Mouse (Mus musculus) retina, postnatal 7 days (tissue): ENCODE measurements around the gene Sptbn1.

ENCODE experiments used
- DNase-seq: peaks from one replicate; pipeline ENCODE4 v3.0.0-alpha.2; 2012; ENCODE audit warnings: low read depth, low spot score

Gene Sptbn1

DNA sequence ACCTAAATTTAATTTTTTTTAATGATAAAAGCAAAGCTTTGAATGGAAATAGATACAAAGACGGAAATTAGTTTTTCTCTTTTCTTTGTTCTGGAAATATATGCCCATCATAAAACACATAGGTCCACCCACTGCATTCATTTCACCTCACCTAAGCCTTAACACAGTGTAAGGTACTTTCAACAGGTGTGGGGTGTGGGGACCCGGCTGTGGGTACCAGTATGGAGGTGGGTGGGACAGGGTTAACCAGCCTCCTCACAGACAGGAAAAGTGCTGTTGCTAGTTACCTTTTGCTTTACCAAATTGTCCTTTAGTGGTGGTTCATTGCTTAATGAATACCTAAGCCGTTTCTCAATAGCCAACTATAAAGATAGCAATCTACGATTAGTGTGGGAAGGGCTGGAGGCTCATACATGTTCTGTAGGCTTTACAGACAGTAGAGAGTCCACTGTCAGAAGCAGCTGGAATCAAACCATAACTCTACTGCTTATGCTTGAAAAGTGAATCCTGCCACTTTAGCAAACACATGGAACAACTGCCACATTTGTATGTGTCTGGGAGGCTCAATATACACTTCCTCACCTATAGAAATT lies 96.3 kb downstream of the Sptbn1 start:
- no peak for DNase-seq

DNA sequence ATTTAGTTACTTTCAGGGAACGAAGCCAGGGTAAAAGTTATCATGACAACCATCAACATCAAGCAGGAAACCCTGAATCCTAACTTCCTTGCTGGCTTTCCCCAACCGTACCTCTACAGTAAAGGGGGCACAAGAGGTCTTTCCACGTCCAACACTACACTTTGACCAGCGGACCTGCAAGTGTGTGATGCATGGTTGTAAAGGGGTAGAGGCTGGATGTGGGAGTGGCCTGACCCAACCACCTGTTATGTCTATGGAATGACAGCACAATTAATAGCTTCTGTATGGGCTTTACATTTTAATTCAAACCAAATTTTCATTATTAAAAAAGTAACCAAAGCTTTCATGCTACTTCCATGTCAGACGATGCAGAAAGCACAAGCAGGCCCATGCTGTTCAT lies 96.8 kb downstream of the Sptbn1 start:
- DNase-seq = no peak

DNA sequence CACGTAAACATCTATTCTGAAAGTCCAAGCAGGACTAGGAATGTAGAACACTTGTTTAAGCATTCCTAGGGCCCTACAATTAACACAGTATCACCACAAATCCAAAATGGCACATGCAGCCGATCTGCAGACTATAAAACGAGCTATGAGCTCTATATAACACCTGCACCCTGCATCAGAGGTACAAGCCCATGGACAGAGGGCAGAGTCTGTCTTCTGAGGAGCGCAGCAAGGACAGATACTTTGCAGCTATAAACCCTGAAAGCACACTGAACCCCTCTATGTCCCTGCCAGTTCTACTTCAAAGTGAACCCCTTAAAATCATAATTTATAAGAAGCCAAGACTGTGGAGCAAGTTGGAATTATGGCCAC lies 101.4 kb downstream of the Sptbn1 start:
- no peak for DNase-seq

DNA sequence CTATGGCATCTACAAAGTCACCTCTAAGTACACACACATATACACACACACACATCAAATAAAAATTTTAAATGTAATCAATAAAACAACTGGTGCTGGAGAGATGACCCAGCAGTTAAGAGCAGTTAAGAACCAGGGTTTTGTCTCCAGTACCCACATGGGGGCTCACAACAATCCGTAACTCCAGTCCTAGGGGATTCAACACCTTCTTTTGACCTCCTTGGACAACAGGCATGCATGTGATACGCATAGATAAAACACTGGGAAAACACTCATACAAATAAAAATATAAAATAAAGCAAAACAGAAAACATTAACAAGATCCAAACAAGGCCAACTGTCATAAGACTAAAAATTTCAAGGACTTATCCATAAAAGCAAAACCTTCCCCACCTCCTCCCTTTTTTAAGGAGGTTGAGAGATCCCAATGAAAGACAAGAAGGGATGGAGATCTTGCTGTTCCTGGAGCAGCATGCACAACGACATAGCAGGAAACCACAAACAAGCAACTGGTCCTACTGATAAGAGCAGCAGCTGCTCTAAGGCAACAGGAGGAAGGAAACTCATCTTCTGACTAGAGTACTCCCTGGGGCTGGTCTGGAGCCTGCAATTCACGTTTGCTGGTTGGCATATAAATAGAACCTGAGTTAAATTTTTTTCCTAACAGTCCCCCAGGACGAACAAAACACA lies 102.0 kb downstream of the Sptbn1 start:
- no peak for DNase-seq

DNA sequence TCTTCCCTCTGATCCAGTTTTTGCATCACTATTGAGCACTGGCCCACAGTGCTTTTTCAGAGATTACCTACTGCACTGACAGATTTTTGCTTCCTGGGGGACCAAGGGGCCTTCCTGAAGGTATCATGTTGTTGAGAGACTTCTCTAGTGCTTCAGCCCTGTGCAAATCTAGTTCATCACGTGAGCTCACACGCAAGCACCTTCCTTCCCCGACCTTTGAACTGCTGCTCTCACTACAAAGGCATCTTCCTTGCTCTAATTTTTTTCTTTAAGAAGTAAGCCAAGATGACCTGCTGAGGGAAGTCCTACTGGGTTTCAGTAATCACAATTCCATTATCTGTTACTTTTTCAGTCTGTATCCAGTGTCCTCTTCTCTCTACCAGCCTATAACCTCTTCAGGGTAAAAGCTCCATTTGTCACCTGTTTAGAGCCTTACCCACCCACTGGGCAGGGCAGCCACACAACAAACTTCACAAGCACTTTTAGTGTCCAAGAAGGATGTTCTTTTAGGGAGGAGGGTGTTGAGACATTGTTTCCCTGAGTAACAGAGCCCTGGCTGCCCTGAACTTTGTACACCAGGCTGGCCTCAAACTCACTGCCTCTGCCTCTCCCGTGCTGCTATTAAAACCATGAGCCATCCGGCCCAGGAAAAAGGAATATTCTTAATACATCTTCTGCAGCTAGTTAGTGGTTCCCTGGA lies 103.3 kb downstream of the Sptbn1 start:
- no peak for DNase-seq

DNA sequence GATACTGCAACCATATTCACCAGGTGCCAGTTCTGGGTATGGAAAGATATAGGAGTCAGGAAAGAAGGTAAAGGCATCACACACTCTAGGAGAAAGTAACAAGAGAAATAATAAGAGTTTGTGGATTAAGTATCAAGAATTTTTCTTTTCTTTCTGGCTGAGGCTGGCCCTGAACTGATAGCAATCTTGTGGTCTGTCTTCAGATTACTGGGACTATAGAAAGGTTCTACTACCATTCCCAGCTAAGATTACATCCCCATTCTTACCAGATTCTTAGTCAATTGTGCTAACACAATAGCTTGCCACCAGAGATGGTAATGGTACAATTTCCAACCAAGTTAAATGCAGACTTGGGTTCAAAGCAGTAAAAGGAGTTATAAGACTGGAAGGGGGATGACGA lies 104.1 kb downstream of the Sptbn1 start:
- DNase-seq = no peak

DNA sequence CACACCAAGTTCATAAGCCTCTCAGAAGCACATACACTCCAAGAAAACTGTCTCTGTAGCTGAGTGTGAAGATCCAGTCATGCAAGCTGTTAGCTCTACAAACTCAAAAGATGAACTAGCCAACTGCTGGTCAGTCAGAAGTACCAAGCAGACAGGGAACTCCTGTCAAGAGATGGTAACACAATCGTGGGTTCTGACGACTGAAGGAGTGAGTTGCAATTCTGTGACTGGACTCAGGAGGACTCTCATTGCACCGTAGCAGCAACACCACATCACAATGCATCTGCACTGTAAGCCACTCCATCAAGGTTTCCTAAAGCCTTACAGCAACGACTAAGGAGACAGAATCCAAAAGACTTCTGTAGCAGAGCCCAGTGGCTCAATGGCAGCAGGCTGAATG lies 104.9 kb downstream of the Sptbn1 start:
- no peak for DNase-seq

DNA sequence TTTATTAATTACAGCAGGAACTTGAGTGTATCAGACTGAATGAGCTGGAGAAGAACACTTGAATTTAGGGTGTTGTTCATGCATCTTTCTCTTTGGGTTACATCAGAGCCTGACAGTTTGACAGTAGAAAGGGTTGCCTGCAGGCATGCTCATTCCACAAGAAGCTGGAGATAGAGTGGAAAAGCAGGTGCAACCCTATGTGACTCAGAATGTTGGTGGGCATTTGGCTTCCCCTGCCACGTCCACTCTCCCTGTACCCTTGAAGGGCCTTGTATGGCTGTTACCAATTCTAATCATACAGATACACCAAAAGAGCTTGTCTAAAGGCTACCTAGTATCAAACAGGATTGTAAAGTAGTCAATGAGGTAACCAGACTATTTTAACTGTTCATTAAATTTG lies 106.2 kb downstream of the Sptbn1 start:
- no peak for DNase-seq

DNA sequence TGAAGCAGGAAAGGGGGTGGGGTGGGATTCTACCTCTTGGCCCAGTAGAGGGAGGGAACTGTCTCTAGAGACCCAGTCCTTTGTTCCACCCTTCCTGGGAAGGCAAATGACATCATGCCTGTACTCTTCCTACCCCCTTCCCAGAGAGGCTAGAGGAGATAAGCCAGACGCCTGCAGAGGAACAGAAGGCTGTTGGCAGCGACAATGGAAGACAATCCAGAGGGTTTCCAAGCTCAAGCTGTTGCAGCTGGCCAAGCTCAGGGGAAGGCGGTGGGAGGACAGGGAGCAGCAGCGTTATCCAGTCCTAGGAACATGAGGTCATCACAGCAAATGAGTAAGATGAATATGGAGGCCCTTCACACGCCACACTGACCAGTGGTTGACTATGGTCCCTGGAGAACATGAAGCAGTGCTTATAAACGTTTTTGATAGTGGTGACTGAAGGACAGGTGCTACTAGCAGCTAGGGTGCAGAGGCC lies 106.8 kb downstream of the Sptbn1 start:
- peak; percentile 38 for DNase-seq

DNA sequence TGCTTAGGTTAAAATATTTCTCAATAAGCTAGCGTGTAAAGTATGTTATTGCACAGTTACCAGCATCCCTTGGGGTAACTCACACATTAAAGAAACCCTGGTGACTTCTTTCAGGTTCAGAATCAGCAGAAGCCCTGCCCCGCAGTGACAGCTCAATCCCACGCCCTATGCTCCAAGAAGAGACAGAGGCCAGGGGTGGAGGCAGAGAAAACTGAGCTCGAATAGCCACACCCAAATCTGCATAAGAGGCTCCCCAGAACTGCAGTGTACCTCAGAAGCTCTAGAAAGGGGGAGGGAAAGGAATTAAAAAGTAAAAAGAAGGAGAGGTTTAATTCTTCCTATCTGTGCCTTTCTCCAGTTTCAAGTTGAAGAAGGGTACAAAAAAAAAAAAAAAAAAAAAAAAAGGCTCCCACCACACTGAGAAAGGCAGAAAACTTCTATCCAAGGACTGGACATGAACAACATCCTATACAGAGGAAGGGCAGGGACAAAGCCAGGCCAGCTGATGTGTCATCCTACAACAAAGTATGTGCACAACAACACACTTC lies 107.3 kb downstream of the Sptbn1 start:
- DNase-seq = no peak

DNA sequence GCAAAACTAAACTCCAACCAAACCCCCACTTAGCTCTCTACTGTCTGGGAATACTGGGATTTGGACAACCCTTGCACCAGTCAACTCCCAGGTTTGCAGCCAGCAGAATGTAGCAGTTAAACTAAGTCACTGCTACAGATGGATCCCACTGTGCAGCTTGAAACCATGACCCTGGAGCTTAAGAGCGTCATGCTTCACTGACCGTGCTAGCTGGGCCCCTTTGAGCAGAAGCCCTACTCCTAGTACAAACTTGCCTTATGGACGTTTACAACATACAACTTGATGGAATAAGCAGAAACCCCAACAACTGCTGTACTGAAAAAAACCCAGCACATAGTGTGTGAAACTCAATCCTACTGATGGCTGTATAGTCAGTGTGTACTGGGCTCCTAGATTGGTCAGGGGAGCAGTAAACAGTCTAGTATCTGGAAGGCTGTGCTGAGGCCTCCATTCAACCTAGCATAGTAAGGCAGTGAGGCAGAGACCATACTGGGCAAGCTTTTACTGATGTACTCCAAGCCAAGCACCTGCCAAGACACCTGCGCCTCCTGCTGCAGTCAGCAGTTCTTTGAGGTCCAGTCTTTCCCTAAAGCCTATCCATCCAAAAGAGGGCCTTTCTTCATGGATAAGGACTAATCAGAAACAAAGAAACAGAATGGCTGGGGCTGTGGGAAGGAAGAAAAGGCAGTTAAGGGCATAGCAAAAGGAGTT lies 108.3 kb downstream of the Sptbn1 start:
- no peak for DNase-seq

DNA sequence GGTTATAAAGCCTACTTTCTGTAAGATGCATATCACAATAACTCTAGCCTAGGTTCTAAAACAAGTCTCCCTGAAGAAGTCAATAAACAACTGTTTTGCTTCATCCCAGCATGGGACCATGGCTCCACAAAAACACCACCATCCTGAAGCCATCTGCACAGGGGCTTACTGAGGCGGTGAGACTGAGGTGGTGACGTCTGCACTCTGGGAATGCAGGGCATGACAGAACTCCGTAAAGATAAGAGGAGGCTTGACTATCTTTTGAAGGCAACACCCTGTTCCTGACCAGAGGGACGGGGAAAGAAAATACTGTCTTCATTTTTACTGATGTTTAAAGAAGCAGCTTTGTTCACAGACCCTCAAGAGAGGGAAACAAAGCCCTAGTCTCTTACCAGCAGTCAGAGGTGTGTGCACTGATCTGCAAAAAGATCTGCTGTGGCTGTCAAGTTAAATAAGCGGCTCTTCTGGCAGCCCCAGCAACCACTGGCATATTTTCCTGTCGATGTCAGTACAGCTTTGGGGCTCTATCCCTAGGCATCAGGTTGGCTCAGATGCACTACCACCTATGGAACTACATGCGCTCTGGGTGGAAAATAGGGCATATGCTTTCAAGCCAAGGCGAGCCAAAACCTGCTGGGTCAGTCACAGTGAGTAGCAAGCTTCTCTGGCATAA lies 109.8 kb downstream of the Sptbn1 start:
- DNase-seq = no peak

DNA sequence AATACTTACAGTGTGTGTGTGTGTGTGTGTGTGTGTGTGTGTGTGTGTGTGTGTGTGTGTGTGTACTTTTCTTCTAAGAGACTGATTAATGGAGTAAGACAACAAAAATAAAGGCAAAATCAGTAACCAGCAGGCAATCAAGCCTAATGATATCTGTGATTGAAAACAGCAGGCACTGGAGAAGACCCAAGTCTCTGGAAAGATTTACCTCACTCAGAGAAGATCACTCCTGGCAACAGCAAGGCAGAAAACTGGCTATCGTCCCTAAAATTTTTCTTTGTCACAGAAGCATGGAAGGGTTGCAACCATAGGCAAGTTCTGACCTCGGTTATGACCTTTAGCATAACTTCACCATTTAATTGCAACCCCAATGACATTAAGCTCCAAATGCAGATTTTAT lies 112.1 kb downstream of the Sptbn1 start:
- DNase-seq = no peak

DNA sequence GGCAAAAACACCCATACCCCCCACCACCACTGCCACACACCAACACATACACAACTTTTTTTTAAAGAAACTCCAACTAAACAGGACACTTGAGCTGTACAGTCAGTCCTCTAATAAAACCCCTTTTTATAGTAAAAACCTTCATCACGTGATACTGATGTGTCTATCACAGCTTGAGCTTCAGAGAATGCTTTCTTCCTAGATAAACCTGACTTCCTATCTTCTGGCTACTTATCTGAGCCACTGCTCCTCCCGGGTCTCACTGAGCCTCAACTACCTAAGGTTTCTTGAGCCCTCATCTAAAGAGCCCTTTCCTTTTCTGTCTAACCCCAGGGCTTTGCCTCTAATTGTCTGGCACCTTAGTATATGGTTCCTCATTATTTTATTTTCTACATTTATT lies 113.0 kb downstream of the Sptbn1 start:
- DNase-seq = no peak

DNA sequence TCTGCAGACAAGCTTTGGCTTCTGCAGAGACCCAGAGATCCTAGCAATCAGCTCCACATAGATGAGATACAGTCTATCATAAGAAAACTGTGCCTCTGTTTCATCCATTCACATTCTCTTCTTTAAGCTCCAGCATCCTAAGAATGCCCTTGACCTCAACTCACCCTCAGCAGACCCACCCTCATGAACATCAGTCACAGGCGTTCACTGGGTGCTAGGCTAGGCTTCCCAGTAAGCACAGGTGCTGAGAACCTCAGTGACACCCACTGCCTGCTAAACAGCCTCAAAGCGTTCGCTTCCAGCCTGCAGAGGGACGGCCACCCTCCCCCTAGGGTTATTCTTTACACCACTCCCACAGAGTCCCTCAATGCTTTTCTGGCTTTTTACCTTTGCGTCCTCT lies 119.1 kb downstream of the Sptbn1 start:
- DNase-seq = no peak

DNA sequence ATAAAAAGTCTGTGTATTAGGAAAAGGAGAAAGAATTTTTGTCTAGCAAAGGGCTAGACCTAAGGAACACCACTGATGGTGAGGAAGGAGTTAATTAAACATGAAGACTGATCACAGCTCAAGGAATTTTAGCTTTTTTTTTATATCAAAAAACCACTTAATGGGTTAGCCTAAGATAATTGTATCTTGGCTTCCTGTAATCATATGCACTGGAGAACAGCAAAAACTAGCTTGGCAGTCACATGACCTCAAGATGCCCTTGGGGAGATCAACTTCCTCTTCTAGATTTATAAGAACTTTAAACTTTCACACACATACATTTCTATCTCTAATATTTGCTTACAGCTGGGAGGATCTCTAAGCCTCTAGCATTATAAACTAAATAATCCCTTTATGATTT lies 119.6 kb downstream of the Sptbn1 start:
- no peak for DNase-seq

DNA sequence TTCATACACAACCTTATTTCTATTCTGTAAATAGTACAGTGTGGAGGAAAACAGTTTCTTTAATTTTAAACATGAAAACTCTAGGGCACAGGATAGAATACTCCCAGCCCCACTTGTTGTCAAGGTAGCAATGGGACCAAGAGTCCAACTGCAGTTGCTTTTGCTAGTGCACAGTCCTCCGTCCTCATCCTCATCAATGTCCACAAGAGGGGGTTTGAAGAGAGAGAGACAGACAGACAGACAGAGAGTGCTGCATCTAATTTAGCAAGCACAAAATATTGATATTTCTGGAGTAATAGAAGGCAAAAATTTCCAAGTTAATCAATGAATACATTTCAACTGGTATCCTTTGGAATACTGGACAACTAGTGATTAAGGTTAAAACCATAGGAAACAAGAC lies 120.1 kb downstream of the Sptbn1 start:
- DNase-seq = no peak

DNA sequence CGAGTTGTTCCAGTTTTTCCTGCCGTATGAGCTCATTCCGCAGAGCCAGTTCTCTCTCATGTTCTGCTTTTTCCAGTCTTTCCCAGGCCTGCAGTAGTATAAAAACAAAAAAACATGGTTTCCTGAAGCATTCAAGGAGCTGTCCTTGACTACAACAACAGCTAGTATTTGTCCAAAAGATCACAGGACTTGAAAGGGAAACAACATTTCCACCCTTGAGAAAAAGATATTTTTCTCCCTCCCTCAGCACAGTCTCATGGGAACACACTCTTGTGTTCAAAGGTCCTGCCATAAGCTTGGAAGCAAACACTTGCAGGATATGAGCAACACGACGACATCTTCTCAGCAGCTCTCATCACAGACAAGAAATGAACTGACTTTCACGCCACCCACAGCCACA lies 124.9 kb downstream of the Sptbn1 start:
- no peak for DNase-seq

DNA sequence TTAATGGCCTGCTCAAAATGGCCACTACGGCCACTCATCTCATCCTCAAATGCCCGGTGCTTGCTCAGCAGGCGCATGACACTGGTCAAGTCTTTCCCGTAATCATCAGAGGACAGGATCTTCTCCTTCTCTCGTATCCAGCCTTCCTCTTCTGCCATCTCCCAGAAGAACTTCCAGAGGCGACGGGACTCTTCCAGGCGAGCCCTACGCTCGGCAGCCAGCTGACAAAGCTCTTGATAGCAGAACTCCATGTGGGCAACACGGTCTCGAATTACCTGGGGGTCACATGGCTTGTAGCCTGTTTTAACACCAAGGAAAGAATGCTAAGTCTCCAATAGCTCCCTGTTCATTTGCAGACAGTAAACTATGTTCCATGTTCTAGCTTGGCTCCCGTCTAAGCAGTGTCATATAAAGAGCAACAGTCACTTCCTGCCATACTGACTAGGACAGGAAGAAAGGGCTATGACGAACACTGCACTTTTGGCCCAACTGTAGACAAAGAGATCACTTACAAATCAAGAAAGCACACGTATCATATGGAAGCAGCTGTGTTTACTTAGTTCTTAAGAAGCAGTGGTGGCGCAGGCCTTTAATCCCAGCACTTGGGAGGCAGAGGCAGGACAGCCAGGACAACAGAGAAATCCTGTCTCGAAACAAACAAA lies 128.7 kb downstream of the Sptbn1 start:
- no peak for DNase-seq

DNA sequence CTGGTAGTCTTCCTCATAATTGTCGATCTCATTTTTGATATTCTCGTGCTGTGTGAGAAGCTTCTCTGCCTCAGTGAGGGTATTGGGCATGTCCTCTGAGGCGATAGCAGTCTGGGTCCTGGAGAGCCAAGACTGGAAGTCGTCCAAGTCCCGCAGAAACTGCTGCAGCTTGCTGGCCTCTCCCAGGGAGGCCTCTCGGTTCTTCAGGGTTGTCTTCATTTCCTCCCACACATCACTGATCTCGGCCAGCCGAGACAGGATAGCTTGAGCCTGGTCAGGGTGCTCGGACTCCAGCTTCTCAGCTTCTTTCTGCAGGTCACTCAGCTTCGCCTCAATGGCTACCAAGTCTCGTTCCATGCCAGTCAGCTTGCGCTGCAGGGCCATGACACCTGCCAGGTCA lies 130.9 kb downstream of the Sptbn1 start:
- DNase-seq = no peak

DNA sequence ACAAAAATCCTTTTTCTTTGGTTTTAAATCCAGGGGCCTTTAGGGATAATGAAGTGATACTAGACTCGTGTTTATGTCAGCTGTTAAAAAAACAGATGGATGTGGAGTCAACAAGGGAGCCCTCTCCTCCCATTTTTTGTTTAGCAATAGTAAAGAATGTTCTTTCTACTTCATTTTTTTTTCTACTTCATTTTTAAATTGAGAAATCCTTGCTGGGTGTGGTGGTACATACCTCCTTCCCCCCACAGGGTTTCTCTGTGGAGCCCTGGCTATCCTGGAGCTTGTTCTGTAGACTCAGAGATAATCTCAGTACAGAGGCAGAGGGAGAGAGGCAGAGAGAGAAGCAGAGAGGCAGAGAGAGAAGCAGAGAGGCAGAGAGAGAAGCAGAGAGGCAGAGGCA lies 133.9 kb downstream of the Sptbn1 start:
- DNase-seq = no peak
